Mouse (Mus musculus): ENCODE measurements at regions not wholly inside any gene's neighbourhood (a gene's known extent, or its start where the extent isn't known, plus 50 kb on each side); places are given as distances from the start of the nearest gene placed in this dataset.
A peak's percentile ranks its signal among the peaks of the same experiment; 100 is the strongest.

- Histone ChIP-seq H3K27me3 (ENCODE audit: control insufficient read depth in 1 of 2, insufficient read depth in 2 of 2, low read length in 2 of 2) (no peaks in the 10 kb centered on the region), H3K36me3 (ENCODE audit: control insufficient read depth in 1 of 2, insufficient read depth in 2 of 2, low read length in 2 of 2) (no peaks in the 10 kb centered on the region; a peak in 1 of 4 replicates), H3K9me3 (replicated peaks; ENCODE audit: insufficient read depth, low read length) (no peaks in the 10 kb centered on the region), H3K4me3 (ENCODE audit: control insufficient read depth in 1 of 2, insufficient read depth in 1 of 2, low read depth in 2 of 2, low read length in 2 of 2) (no peak overlapping the region), H3K27ac (ENCODE audit: control insufficient read depth, low read depth, low read length) (no peak overlapping the region), H3K79me2 (ENCODE audit: control insufficient read depth, insufficient read depth, low read length, poor library complexity) (no peaks in the 10 kb centered on the region), H3K4me1 (ENCODE audit: control insufficient read depth in 1 of 2, insufficient read depth in 2 of 2, low read length in 2 of 2) (no peaks in the 10 kb centered on the region; a peak in 1 of 4 replicates), H3K9ac (ENCODE audit: control insufficient read depth, low read depth, low read length, poor library complexity, severe bottlenecking) (no peak overlapping the region)
- peak; percentile 64 for DNase-seq (ENCODE audit: low read depth, low spot score)
- 0 out of 2 replicates have a peak, but pooled peaks have one; percentile 29 for TF ChIP-seq MAX (IDR thresholded peaks at IDR 0.05; ENCODE audit: low read length)
- TF ChIP-seq EP300 (IDR thresholded peaks at IDR 0.05; ENCODE audit: low read depth in 1 of 2, low read length in 2 of 2) = no peak
- TF ChIP-seq GABPA (IDR thresholded peaks at IDR 0.05; ENCODE audit: low read depth, low read length) = no peak
- TF ChIP-seq USF1 (IDR thresholded peaks at IDR 0.05; ENCODE audit: low read depth, low read length) = no peak
- TF ChIP-seq ZC3H11A (IDR thresholded peaks at IDR 0.05; ENCODE audit: low read depth, low read length) = no peak
- no peak for TF ChIP-seq BHLHE40 (IDR thresholded peaks at IDR 0.05; ENCODE audit: borderline replicate concordance, low read depth, low read length)
- TF ChIP-seq CTCF (IDR thresholded peaks at IDR 0.05 in 2 of 3, conservative IDR thresholded peaks at IDR 0.05 in 1 of 3; ENCODE audit: control insufficient read depth in 1 of 3, insufficient read depth in 1 of 3, low read depth in 2 of 3, low read length in 3 of 3, poor library complexity in 1 of 3, severe bottlenecking in 1 of 3) = no peak
- peak; percentile 28; the same call in 1 of the 2 replicates for TF ChIP-seq ETS1 (IDR thresholded peaks at IDR 0.05; ENCODE audit: low read depth, low read length)
- 0 out of 2 replicates have a peak, but pooled peaks have one; percentile 48 for TF ChIP-seq MYC (IDR thresholded peaks at IDR 0.05; ENCODE audit: low read depth, low read length)
- TF ChIP-seq CHD1 (IDR thresholded peaks at IDR 0.05; ENCODE audit: low read depth, low read length) = no peak
- TF ChIP-seq ELF1 (IDR thresholded peaks at IDR 0.05; ENCODE audit: low read depth, low read length) = no peak
- TF ChIP-seq ZNF384 (IDR thresholded peaks at IDR 0.05; ENCODE audit: low read depth, low read length) = no peak
- TF ChIP-seq TCF12 (IDR thresholded peaks at IDR 0.05; ENCODE audit: low read depth, low read length) = no peak
- TF ChIP-seq MAFK (IDR thresholded peaks at IDR 0.05; ENCODE audit: borderline replicate concordance, low read depth, low read length) = no peak
- no peak for TF ChIP-seq MEF2A (IDR thresholded peaks at IDR 0.05; ENCODE audit: extremely low read depth, insufficient replicate concordance, low read depth, low read length, poor library complexity, severe bottlenecking)
- TF ChIP-seq JUND (IDR thresholded peaks at IDR 0.05; ENCODE audit: low read depth, low read length) = no peak
- TF ChIP-seq TAL1 (IDR thresholded peaks at IDR 0.05; ENCODE audit: low read length) = no peak
- no peak for TF ChIP-seq MYB (IDR thresholded peaks at IDR 0.05; ENCODE audit: low read depth, low read length)
- TF ChIP-seq TBP (IDR thresholded peaks at IDR 0.05; ENCODE audit: low read depth, low read length) = no peak
- no peak for TF ChIP-seq SIN3A (IDR thresholded peaks at IDR 0.05; ENCODE audit: low read length)
- no peak for TF ChIP-seq E2F4 (IDR thresholded peaks at IDR 0.05; ENCODE audit: borderline replicate concordance, low read depth, low read length)
- no peak for TF ChIP-seq GATA1 (IDR thresholded peaks at IDR 0.05; ENCODE audit: low read depth, low read length)
Measured at GRCm38 (mm10) chr10:67430805-67431204, 104.5 kb upstream of the Egr2 start.
